Mouse (Mus musculus): ENCODE data around the gene Msl2. TPM values are rescaled to one million over a fixed set of nuclear protein-coding genes. Genes with fewer than 3 reads are reported as not detected.

Gene Msl2
- polyA plus RNA-seq (2014; fragmentation: Nextera tagmentation; extraction: Ambion mirVana) = 5.8 and 7.0 TPM in 2 replicates

DNA sequence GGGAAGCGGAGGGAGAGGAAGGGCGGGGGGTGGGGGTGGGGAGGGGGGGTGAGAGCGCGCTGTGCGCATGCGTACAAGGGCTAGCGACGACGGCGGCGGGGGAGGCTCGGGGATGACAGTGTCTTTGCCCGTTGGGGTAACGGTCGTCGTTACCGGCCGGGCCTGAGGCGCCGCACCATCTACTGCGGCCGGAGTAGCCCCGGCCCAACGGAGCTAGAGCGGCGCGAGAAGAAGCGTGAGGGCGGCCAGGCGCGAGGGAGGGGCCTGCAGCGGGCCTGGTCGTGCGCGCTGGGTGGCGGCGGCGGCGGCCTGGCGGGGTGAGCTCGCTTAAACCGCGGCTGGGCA is at the start of gene Msl2:
Msl2 (plus strand) TSS at position 115 of the 345 bp plus-strand sequence.
- no peaks in the 10 kb centered on the region for H3K36me3 ChIP-seq (ENCODE audit: control insufficient read depth, insufficient read depth, low read length)
- H3K9ac ChIP-seq (ENCODE audit: low read length) = peak within 1 kb of the TSS; percentile 98
- peak within 1 kb of the TSS; percentile 99 for H3K4me3 ChIP-seq (ENCODE audit: low read depth, low read length)
- peak within 1 kb of the TSS; percentile 63 for H3K4me2 ChIP-seq (ENCODE audit: low read length)
- no peaks in the 10 kb centered on the region for H3K27me3 ChIP-seq (replicated peaks; ENCODE audit: control insufficient read depth, insufficient read depth, low read length)
- 0% methylated on average over 27 of the region's 43 CpGs for WGBS
- no peak; the same call in 1 of the 2 replicates for ATAC-seq (replicated peaks; ENCODE audit: low FRiP score, low TSS enrichment, low read depth)
- no peak for DNase-seq (ENCODE audit: low spot score)
- H3K9me3 ChIP-seq (ENCODE audit: control insufficient read depth, low read length) = 0 out of 2 replicates have a peak, but pooled peaks cover 2% of the 10 kb centered on the region
- H3K27ac ChIP-seq (ENCODE audit: low read depth) = peak within 1 kb of the TSS; percentile 99
- H3K4me1 ChIP-seq (replicated peaks; ENCODE audit: control insufficient read depth, insufficient read depth, low read length) = peaks cover 20% of the 10 kb centered on the region

DNA sequence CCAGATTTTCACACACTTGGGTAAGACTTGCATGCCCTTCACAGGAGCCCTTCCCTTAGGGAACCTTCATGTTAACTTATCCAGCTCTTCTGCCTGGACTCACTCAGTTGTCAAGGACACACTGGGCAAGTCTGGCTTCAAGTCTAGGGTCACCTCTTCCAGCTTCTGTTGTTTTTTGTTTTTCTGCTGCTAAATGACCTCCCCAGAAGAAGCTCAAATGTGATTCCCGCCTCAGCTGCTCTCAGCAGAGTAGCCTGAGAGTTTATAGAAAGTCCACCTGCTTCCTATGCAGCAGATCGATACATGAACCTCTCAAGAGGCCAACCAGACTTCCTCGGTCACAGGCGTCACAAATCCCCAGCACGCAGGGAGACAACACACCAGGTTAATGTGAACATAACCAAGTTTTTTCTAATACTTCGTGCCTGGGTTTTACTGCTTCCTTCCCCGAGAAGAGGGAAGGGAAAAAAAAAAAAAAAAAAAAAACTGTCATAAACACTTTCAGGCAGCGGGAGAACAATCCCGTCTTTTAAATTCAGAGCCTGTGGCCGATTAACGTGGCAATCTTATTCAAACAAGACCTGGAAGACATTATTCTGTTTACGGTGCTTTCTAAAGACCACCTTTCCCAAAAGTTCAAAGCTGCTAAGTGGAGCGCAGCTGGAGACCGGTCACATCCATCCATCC is 40.0 kb upstream of the Msl2 start:
- peak overlapping the region; percentile 54 for H3K4me2 ChIP-seq (ENCODE audit: low read length)
- H3K27me3 ChIP-seq (replicated peaks; ENCODE audit: control insufficient read depth, insufficient read depth, low read length) = no peaks in the 10 kb centered on the region
- peak overlapping the region; percentile 65 for H3K4me3 ChIP-seq (ENCODE audit: low read depth, low read length)
- H3K9me3 ChIP-seq (ENCODE audit: control insufficient read depth, low read length) = no peaks in the 10 kb centered on the region
- ATAC-seq (replicated peaks; ENCODE audit: low FRiP score, low TSS enrichment, low read depth) (peak; percentile 14; the same call in 1 of the 2 replicates), DNase-seq (ENCODE audit: low spot score) (peak; percentile 63)
- 0 out of 2 replicates have a peak, but pooled peaks cover 2% of the 10 kb centered on the region for H3K36me3 ChIP-seq (ENCODE audit: control insufficient read depth, insufficient read depth, low read length)
- H3K27ac ChIP-seq (ENCODE audit: low read depth) = peak overlapping the region; percentile 97
- H3K9ac ChIP-seq (ENCODE audit: low read length) = peak overlapping the region; percentile 78
- 2% methylated on average over 14 of the region's 14 CpGs for WGBS
- peaks cover 2% of the 10 kb centered on the region; the same call in 1 of the 2 replicates for H3K4me1 ChIP-seq (replicated peaks; ENCODE audit: control insufficient read depth, insufficient read depth, low read length)

DNA sequence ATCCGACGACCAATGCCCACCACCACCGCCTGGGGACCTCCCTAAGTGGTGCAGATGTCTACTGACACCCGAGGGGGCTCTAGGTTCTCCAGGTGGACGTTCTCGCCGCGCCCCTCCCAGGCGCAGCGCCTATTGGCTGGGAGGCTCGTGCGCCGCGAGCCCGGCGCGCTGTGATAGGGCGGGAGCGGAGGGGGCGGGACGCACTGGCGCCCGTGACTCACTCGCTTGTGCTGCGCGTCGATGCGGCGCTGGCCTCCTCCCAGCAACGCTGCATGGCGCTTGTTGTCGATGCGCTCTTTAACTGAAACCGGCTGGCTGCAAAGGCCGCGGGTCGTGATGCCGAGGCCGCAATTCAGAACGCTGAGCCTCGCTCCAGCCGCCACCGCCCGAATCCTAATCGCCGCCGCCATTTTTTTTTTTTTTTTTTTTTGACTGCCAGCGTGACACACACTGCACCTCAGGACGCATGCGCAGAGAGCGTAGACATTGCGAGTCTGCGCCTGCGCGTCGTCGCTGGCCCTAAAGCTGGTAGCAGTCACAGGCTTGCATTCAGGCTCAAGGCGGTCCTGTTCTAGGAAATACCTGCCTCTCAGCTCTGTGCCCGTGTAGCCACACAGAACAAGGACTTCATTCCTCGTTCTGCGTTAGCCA is 39.3 kb upstream of the Msl2 start, which contains the start of gene Pccb:
Pccb (minus strand) TSS at position 451 of the 651 bp plus-strand sequence.
- H3K4me3 ChIP-seq (ENCODE audit: low read depth, low read length) = peak within 1 kb of the TSS; percentile 65
- peak; percentile 99 for ATAC-seq (replicated peaks; ENCODE audit: low FRiP score, low TSS enrichment, low read depth)
- H3K27me3 ChIP-seq (replicated peaks; ENCODE audit: control insufficient read depth, insufficient read depth, low read length) = no peaks in the 10 kb centered on the region
- peaks cover 2% of the 10 kb centered on the region; the same call in 1 of the 2 replicates for H3K4me1 ChIP-seq (replicated peaks; ENCODE audit: control insufficient read depth, insufficient read depth, low read length)
- H3K36me3 ChIP-seq (ENCODE audit: control insufficient read depth, insufficient read depth, low read length) = no peaks in the 10 kb centered on the region
- H3K4me2 ChIP-seq (ENCODE audit: low read length) = peak within 1 kb of the TSS; percentile 54
- H3K27ac ChIP-seq (ENCODE audit: low read depth) = peak within 1 kb of the TSS; percentile 97
- H3K9ac ChIP-seq (ENCODE audit: low read length) = peak within 1 kb of the TSS; percentile 78
- WGBS = under 1% methylated on average over 61 of the region's 61 CpGs
- DNase-seq (ENCODE audit: low spot score) = peak; percentile 96
- no peaks in the 10 kb centered on the region for H3K9me3 ChIP-seq (ENCODE audit: control insufficient read depth, low read length)

DNA sequence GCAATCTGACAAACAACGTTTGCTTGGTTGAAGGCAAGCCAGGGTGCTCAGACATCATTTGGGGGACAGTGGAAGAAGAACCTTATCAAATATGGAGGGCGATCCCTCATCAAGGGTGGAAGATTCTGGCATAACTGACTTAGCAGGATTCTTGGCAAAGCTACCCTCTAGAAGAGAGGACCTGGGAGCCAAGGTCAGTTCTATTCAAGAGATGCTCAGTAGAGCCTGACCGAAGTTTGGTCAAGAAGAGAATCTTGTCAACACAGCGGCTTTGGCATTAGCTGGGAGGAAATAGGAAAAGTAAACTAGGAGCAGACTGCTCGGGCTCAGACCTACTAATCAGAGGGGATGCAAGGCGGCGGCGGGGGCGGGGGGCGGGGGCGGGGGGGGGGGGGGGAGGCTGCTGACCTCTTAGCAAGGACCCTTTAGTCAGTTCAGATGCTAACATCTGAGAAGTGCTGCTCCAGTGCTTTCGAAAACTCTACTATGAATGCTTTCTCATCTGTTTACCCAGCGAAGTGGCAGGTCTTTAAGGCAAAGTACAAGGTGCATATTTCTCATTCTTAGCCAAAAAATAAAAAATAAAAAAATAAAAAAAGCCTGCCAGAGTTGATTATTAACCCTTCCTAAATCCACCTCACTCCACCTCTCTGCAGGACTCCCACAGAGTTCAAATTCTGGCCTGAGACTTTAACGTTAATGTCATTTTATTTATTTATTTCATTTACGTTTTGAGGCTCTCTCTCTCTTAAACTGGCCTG is 37.9 kb upstream of the Msl2 start:
- no peak overlapping the region for H3K4me2 ChIP-seq (ENCODE audit: low read length)
- no peak for ATAC-seq (replicated peaks; ENCODE audit: low FRiP score, low TSS enrichment, low read depth)
- H3K9ac ChIP-seq (ENCODE audit: low read length) = no peak overlapping the region
- DNase-seq (ENCODE audit: low spot score) = no peak
- 73% methylated on average over 10 of the region's 15 CpGs for WGBS
- no peak overlapping the region for H3K27ac ChIP-seq (ENCODE audit: low read depth)
- H3K9me3 ChIP-seq (ENCODE audit: control insufficient read depth, low read length) = no peaks in the 10 kb centered on the region
- H3K27me3 ChIP-seq (replicated peaks; ENCODE audit: control insufficient read depth, insufficient read depth, low read length) = no peaks in the 10 kb centered on the region
- H3K4me3 ChIP-seq (ENCODE audit: low read depth, low read length) = no peak overlapping the region
- H3K36me3 ChIP-seq (ENCODE audit: control insufficient read depth, insufficient read depth, low read length) = no peaks in the 10 kb centered on the region
- peaks cover 2% of the 10 kb centered on the region; the same call in 1 of the 2 replicates for H3K4me1 ChIP-seq (replicated peaks; ENCODE audit: control insufficient read depth, insufficient read depth, low read length)

DNA sequence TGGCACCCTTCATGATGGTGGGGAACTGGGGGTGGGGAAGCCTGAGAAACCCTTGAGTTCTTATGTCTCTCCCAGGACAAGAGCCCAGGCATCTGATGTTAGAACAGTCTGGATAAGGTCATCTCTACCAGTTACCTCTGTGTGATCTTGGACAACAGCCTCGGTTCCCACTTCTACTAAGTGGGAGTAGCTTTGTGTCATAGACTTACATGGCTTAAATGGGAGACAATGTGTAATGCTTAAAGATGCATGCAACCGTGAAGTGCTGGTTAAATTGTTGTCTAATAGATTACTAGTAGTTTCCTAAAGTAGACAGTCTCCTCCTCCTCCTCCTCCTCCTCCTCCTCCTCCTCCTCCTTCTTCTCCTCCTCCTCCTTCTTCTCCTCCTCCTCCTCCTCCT is 37.0 kb upstream of the Msl2 start:
- ATAC-seq (replicated peaks; ENCODE audit: low FRiP score, low TSS enrichment, low read depth) (no peak), DNase-seq (ENCODE audit: low spot score) (no peak)
- no peaks in the 10 kb centered on the region for H3K36me3 ChIP-seq (ENCODE audit: control insufficient read depth, insufficient read depth, low read length)
- no peaks in the 10 kb centered on the region for H3K9me3 ChIP-seq (ENCODE audit: control insufficient read depth, low read length)
- WGBS = 84% methylated on average over 2 of the region's 2 CpGs
- H3K27ac ChIP-seq (ENCODE audit: low read depth) = no peak overlapping the region
- H3K27me3 ChIP-seq (replicated peaks; ENCODE audit: control insufficient read depth, insufficient read depth, low read length) = no peaks in the 10 kb centered on the region
- no peak overlapping the region for H3K4me2 ChIP-seq (ENCODE audit: low read length)
- H3K4me1 ChIP-seq (replicated peaks; ENCODE audit: control insufficient read depth, insufficient read depth, low read length) = peaks cover 2% of the 10 kb centered on the region; the same call in 1 of the 2 replicates
- H3K9ac ChIP-seq (ENCODE audit: low read length) = no peak overlapping the region
- H3K4me3 ChIP-seq (ENCODE audit: low read depth, low read length) = no peak overlapping the region

DNA sequence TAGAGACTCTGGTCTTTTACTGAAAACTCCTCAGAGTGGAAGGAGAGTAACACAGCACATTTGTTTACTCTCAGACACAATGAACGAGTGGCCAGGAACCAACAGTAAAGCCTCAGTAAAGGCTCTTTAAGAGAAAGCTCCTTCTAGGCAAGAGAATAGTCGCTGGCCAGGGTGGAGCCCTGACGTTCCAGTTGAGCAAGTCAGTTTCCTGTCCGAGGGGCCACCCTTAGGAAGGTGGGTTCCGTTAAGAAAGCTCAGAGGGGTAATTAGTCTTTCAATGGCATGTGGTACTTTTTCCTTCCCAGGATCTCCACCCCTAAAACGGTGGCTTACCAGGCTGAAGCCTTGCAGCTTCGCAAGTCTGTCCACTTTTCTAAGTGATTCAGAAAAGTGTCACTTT is 36.5 kb upstream of the Msl2 start:
- H3K27me3 ChIP-seq (replicated peaks; ENCODE audit: control insufficient read depth, insufficient read depth, low read length) = no peaks in the 10 kb centered on the region
- no peak overlapping the region for H3K4me3 ChIP-seq (ENCODE audit: low read depth, low read length)
- WGBS = 37% methylated on average over 7 of the region's 7 CpGs
- H3K4me2 ChIP-seq (ENCODE audit: low read length) = no peak overlapping the region
- DNase-seq (ENCODE audit: low spot score) (no peak), ATAC-seq (replicated peaks; ENCODE audit: low FRiP score, low TSS enrichment, low read depth) (no peak)
- no peaks in the 10 kb centered on the region for H3K36me3 ChIP-seq (ENCODE audit: control insufficient read depth, insufficient read depth, low read length)
- H3K4me1 ChIP-seq (replicated peaks; ENCODE audit: control insufficient read depth, insufficient read depth, low read length) = peaks cover 2% of the 10 kb centered on the region; the same call in 1 of the 2 replicates
- no peak overlapping the region for H3K9ac ChIP-seq (ENCODE audit: low read length)
- H3K9me3 ChIP-seq (ENCODE audit: control insufficient read depth, low read length) = no peaks in the 10 kb centered on the region
- H3K27ac ChIP-seq (ENCODE audit: low read depth) = no peak overlapping the region

DNA sequence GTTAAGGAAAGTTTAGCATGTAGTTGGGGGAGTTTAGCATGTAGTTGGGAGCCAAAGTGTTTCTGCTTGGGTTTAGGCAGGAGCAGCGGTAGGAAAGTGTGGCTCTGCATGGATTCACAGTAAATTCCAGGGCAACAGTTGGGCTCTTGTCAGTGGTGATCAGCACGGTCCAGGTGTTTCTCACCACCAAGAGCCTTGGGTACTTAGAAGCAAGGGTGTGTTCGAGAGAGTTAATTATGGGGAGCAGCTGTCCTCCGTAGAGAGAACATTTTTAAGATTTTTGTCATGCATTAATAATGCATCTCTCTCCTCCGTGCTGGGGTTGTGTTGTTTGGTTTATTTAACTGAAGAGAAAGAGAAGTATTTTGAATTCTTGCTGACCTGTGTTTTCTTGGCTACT is 35.3 kb upstream of the Msl2 start:
- ATAC-seq (replicated peaks; ENCODE audit: low FRiP score, low TSS enrichment, low read depth) (no peak), DNase-seq (ENCODE audit: low spot score) (no peak)
- H3K9me3 ChIP-seq (ENCODE audit: control insufficient read depth, low read length) = no peaks in the 10 kb centered on the region
- H3K27me3 ChIP-seq (replicated peaks; ENCODE audit: control insufficient read depth, insufficient read depth, low read length) = no peaks in the 10 kb centered on the region
- WGBS = 46% methylated on average over 5 of the region's 5 CpGs
- no peaks in the 10 kb centered on the region for H3K36me3 ChIP-seq (ENCODE audit: control insufficient read depth, insufficient read depth, low read length)
- peaks cover 2% of the 10 kb centered on the region; the same call in 1 of the 2 replicates for H3K4me1 ChIP-seq (replicated peaks; ENCODE audit: control insufficient read depth, insufficient read depth, low read length)
- no peak overlapping the region for H3K27ac ChIP-seq (ENCODE audit: low read depth)
- no peak overlapping the region for H3K4me2 ChIP-seq (ENCODE audit: low read length)
- H3K4me3 ChIP-seq (ENCODE audit: low read depth, low read length) = no peak overlapping the region
- H3K9ac ChIP-seq (ENCODE audit: low read length) = no peak overlapping the region

DNA sequence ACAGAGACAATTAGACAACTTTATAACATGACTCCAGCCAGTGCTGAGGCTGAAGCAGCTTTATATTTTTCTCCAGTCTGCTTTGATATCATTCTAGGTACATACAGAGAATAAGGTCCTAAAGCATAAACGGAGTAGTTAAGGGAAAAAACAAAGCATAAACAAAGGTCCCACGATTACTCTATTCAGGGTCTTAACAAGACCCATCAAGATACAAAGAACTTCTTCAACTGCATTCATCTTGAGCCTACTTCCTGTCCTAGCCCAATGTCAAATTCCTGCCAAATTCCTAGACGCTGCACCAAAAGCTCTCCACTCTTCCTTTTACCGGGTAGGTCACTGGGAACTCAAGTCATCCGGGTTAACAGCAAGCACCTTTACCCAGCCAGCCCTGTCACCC is 32.4 kb upstream of the Msl2 start:
- peaks cover 8% of the 10 kb centered on the region; the same call in 1 of the 2 replicates for H3K4me1 ChIP-seq (replicated peaks; ENCODE audit: control insufficient read depth, insufficient read depth, low read length)
- H3K36me3 ChIP-seq (ENCODE audit: control insufficient read depth, insufficient read depth, low read length) = no peaks in the 10 kb centered on the region
- H3K4me2 ChIP-seq (ENCODE audit: low read length) = no peak overlapping the region
- no peaks in the 10 kb centered on the region for H3K27me3 ChIP-seq (replicated peaks; ENCODE audit: control insufficient read depth, insufficient read depth, low read length)
- ATAC-seq (replicated peaks; ENCODE audit: low FRiP score, low TSS enrichment, low read depth) = no peak
- no peaks in the 10 kb centered on the region for H3K9me3 ChIP-seq (ENCODE audit: control insufficient read depth, low read length)
- 76% methylated on average over 5 of the region's 5 CpGs for WGBS
- no peak overlapping the region for H3K9ac ChIP-seq (ENCODE audit: low read length)
- H3K27ac ChIP-seq (ENCODE audit: low read depth) = no peak overlapping the region
- no peak for DNase-seq (ENCODE audit: low spot score)
- no peak overlapping the region for H3K4me3 ChIP-seq (ENCODE audit: low read depth, low read length)

Data from intestine, embryonic 14.5 days (tissue).